Mouse (Mus musculus): ENCODE measurements around the gene Bcat1.
A peak's percentile ranks its signal among the peaks of the same experiment; 100 is the strongest.

Gene Bcat1

DNA sequence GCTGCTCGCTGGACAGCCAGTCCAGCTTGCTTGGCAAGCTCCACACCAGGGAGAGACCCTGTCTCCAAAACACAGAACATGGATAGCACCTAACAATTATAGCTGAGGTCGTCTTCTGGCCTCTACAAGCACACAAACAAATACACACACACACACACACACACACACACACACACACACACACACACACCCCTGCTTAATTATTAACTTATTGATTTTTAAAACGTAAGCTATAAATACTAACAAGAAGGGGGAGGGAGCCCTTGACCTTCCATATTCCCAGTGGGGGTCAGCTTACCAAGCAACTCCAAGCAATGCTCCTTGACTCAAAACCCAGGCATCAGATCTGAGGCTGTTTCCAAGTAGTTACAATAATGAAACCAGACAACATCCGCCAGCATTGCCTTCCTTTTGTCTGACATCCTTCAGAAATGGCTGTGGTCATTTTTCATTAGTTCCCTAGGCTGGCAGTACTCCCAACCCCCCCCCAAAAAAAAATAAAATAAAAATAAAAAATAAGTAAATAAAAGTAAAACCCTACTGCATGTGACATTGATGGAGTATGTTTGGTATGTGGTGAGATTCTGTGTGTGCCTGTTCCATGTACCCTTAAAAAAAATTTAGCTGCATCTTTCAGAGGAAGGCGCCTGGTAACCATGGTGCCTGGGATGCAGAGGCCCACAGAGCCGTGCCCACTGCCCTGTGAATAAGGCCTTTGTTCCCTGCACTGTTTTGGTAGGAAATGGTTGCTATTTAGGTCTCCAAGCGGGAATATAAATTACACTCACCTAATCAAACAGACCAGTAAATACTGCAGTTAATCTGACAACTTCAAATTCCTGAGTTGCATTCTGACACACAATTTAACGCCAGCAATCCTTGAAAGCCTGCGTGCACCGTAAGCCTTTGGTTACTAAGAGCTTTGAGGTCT lies 131.3 kb downstream of the Bcat1 start:
- peak; percentile 83 for DNase-seq (ENCODE audit: low spot score)
